Mouse (Mus musculus): ENCODE data around the gene Rnf216. TPM values are rescaled to one million over a fixed set of nuclear protein-coding genes. Genes with fewer than 3 reads are reported as not detected.

Gene Rnf216
- polyA plus RNA-seq, 1 experiment from 2014 or later: 34.0 TPM

DNA sequence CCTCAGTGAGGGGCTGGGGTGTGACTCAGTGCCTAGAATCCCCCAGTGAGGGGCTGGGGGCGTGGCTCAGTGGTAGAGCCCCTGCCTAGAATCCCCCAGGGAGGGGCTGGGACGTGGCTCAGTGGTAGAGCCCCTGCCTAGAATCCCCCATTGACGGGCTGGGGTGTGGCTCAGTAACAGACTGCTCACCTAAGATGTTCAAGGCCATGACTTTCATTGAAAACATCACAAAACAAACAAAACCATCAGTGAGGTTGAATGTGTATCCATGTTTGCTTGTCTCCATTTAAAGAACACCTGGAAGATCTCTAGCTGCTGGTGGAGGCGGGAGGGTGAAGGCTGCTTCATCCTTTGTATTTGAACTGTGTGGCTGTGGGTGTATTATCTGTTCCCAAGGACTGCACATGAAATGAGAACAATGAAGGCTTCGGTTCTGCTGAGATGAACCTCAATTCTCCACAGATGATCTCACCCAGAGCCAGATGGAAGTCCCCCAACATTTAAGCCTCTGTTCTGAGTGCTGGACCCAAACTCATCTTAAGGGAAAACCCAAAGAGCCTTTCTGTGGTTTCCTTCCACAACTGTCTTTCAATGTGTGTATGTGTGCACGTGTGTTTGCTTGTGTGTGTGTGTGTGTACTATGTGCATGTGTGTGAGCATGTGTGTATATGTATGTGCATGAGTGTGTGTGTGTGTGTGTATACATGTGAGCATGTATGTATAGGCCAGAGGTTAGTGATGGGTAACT is 155.7 kb downstream of the Rnf216 start:
- ATAC-seq (ENCODE audit: low read depth) (no peak), DNase-seq (ENCODE audit: low spot score) (no peak)
- Histone ChIP-seq H3K27me3 (replicated peaks; ENCODE audit: control insufficient read depth, insufficient read depth, low read length) (no peaks in the 10 kb centered on the region), H3K36me3 (ENCODE audit: control insufficient read depth, insufficient read depth, low read length) (no peaks in the 10 kb centered on the region), H3K9me3 (ENCODE audit: control insufficient read depth, low read length) (no peaks in the 10 kb centered on the region), H3K27ac (replicated peaks; ENCODE audit: low read depth, low read length) (no peak overlapping the region), H3K4me2 (ENCODE audit: low read depth, low read length) (no peak overlapping the region), H3K9ac (ENCODE audit: low read depth, low read length) (no peak overlapping the region), H3K4me1 (ENCODE audit: control insufficient read depth, insufficient read depth, low read length) (peaks cover 7% of the 10 kb centered on the region), H3K4me3 (ENCODE audit: low read depth, low read length) (no peak overlapping the region)
- 53% methylated on average over 6 of the region's 6 CpGs for WGBS

DNA sequence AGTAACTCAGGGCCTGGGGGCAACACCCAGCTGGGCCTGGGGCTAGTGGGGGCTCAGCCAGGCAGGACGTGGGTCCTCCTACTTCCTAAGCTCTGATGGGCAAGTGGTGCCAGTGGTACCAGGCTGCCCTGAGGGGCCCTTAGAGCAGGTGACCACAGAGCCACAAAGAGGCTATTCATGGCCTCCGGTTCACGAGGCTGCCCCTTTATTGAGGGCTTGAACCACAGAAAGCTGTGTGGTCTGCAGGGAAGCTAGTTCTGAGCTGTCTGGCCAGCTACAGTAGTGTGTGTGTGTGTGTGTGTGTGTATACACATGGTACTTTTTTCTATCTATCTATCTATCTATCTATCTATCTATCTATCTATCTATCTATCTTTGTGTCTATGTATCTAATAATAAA is 159.2 kb downstream of the Rnf216 start:
- no peaks in the 10 kb centered on the region for H3K4me1 ChIP-seq (ENCODE audit: control insufficient read depth, insufficient read depth, low read length)
- no peak overlapping the region for H3K27ac ChIP-seq (replicated peaks; ENCODE audit: low read depth, low read length)
- ATAC-seq (ENCODE audit: low read depth) (no peak), DNase-seq (ENCODE audit: low spot score) (no peak)
- H3K4me2 ChIP-seq (ENCODE audit: low read depth, low read length): no peak overlapping the region
- no peaks in the 10 kb centered on the region for H3K9me3 ChIP-seq (ENCODE audit: control insufficient read depth, low read length)
- no peaks in the 10 kb centered on the region for H3K36me3 ChIP-seq (ENCODE audit: control insufficient read depth, insufficient read depth, low read length)
- WGBS: 35% methylated on average over 3 of the region's 3 CpGs
- H3K9ac ChIP-seq (ENCODE audit: low read depth, low read length): no peak overlapping the region
- no peaks in the 10 kb centered on the region for H3K27me3 ChIP-seq (replicated peaks; ENCODE audit: control insufficient read depth, insufficient read depth, low read length)
- no peak overlapping the region for H3K4me3 ChIP-seq (ENCODE audit: low read depth, low read length)

DNA sequence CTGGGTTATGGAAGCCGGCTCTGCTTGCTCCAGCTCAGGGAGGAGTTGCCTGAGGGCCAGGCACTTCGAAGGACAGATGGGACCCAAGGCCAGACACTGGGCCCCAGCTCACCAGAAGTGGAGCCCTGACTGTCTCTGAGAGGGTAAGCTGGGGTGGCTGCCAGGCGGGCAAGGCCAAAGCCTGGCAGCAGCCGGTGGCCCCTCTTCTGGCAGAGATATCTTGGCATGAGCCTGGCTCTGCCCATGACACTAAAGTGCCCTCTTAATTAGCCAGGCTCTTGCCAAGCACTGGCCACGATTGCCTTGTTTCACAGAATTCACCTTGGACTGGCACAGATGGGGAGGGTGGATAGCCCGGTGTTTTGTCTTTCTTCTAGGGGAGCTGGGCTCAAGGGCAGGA is 162.4 kb downstream of the Rnf216 start:
- H3K9ac ChIP-seq (ENCODE audit: low read depth, low read length): no peak overlapping the region; the same call in 1 of the 2 replicates
- 75% methylated on average over 5 of the region's 6 CpGs for WGBS
- no peak overlapping the region for H3K4me3 ChIP-seq (ENCODE audit: low read depth, low read length)
- no peaks in the 10 kb centered on the region for H3K27me3 ChIP-seq (replicated peaks; ENCODE audit: control insufficient read depth, insufficient read depth, low read length)
- H3K4me1 ChIP-seq (ENCODE audit: control insufficient read depth, insufficient read depth, low read length): no peaks in the 10 kb centered on the region
- no peaks in the 10 kb centered on the region for H3K9me3 ChIP-seq (ENCODE audit: control insufficient read depth, low read length)
- ATAC-seq (ENCODE audit: low read depth) (no peak), DNase-seq (ENCODE audit: low spot score) (no peak)
- H3K4me2 ChIP-seq (ENCODE audit: low read depth, low read length): no peak overlapping the region
- no peaks in the 10 kb centered on the region for H3K36me3 ChIP-seq (ENCODE audit: control insufficient read depth, insufficient read depth, low read length)
- H3K27ac ChIP-seq (replicated peaks; ENCODE audit: low read depth, low read length): no peak overlapping the region

DNA sequence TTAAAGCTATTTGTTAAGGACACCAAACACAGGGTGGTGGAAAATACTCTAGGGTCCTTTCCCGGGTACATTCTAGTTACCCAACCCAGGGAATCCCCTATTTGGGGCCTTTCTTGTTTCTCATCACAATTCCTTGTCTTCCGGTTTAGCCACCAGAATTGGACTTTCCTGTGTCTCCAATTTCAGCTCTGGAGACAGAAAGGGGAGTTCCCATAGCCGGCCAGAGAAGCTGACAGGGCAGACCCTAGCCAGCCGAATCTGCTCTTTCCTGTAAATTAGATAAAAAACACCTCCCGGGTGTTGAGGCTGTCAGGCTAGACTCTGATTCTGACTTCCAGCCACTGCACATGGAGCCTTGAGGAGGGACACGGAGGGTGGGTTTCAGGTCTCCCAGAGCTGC is 163.2 kb downstream of the Rnf216 start:
- Histone ChIP-seq H3K27me3 (replicated peaks; ENCODE audit: control insufficient read depth, insufficient read depth, low read length) (no peaks in the 10 kb centered on the region), H3K4me1 (ENCODE audit: control insufficient read depth, insufficient read depth, low read length) (no peaks in the 10 kb centered on the region), H3K27ac (replicated peaks; ENCODE audit: low read depth, low read length) (no peak overlapping the region), H3K4me2 (ENCODE audit: low read depth, low read length) (no peak overlapping the region), H3K36me3 (ENCODE audit: control insufficient read depth, insufficient read depth, low read length) (no peaks in the 10 kb centered on the region), H3K9me3 (ENCODE audit: control insufficient read depth, low read length) (no peaks in the 10 kb centered on the region), H3K9ac (ENCODE audit: low read depth, low read length) (no peak overlapping the region; the same call in 1 of the 2 replicates), H3K4me3 (ENCODE audit: low read depth, low read length) (no peak overlapping the region)
- 16% methylated on average over 6 of the region's 6 CpGs for WGBS
- no peak for ATAC-seq (ENCODE audit: low read depth)
- DNase-seq (ENCODE audit: low spot score): no peak

- H3K4me2 ChIP-seq (ENCODE audit: low read depth, low read length): no peak overlapping the region
- no peaks in the 10 kb centered on the region for H3K9me3 ChIP-seq (ENCODE audit: control insufficient read depth, low read length)
- DNase-seq (ENCODE audit: low spot score) (no peak), ATAC-seq (ENCODE audit: low read depth) (no peak)
- H3K27ac ChIP-seq (replicated peaks; ENCODE audit: low read depth, low read length): no peak overlapping the region
- H3K9ac ChIP-seq (ENCODE audit: low read depth, low read length): no peak overlapping the region
- no peaks in the 10 kb centered on the region for H3K27me3 ChIP-seq (replicated peaks; ENCODE audit: control insufficient read depth, insufficient read depth, low read length)
- H3K4me1 ChIP-seq (ENCODE audit: control insufficient read depth, insufficient read depth, low read length): no peaks in the 10 kb centered on the region
- H3K4me3 ChIP-seq (ENCODE audit: low read depth, low read length): no peak overlapping the region
- H3K36me3 ChIP-seq (ENCODE audit: control insufficient read depth, insufficient read depth, low read length): no peaks in the 10 kb centered on the region
- 42% methylated on average over 7 of the region's 7 CpGs for WGBS
These were observed 165.3 kb downstream of the Rnf216 start for GRCm38 (mm10) chr5:142947460-142947859.

DNA sequence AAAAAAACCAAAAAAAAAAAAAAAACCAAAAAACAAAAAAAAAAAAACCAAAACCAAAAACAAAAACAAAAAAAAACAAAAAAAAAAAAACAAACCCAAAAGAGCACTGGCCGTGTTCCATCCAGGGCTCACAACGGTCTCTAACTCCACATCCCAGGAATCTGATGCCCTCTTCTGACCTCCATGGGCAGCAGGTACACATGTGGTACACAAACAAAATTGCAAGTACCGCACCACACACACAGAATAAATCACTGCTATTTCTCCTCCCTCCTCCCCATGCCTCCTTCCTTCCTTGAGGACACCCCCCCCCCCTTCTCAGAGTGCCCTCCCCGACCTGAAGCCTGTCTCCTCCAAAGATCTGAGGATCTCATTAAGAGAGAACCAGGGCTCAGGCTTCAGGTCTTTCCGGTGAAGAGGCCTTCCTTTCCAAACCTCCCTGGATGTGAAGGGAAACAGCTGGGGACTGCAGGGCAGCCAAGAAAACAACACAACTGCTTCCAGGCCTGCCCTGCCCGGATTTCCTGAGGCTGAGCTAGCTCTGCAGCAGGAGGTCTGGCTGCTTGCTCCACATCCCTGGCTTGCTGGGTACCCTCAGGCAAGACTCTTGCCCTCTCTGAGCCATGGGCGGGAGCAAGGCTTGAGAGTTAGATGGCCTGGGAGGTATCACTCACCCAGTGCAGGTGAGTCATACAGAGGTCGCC is 167.7 kb downstream of the Rnf216 start:
- no peaks in the 10 kb centered on the region for H3K36me3 ChIP-seq (ENCODE audit: control insufficient read depth, insufficient read depth, low read length)
- H3K27ac ChIP-seq (replicated peaks; ENCODE audit: low read depth, low read length): no peak overlapping the region
- no peak overlapping the region for H3K9ac ChIP-seq (ENCODE audit: low read depth, low read length)
- H3K4me1 ChIP-seq (ENCODE audit: control insufficient read depth, insufficient read depth, low read length): no peaks in the 10 kb centered on the region
- WGBS: 46% methylated on average over 7 of the region's 8 CpGs
- 0 out of 2 replicates have a peak, but pooled peaks cover 3% of the 10 kb centered on the region for H3K9me3 ChIP-seq (ENCODE audit: control insufficient read depth, low read length)
- no peak overlapping the region for H3K4me2 ChIP-seq (ENCODE audit: low read depth, low read length)
- peak; percentile 44; the same call in 1 of the 2 replicates for ATAC-seq (ENCODE audit: low read depth)
- peak; percentile 67 for DNase-seq (ENCODE audit: low spot score)
- H3K27me3 ChIP-seq (replicated peaks; ENCODE audit: control insufficient read depth, insufficient read depth, low read length): no peaks in the 10 kb centered on the region
- H3K4me3 ChIP-seq (ENCODE audit: low read depth, low read length): no peak overlapping the region

Small RNA genes lying within 50 kb of the gene (microRNA-seq; reads per million reads assigned to microRNA genes)
- not detected for gene Gm44405 (ENCODE audit: borderline number of aligned reads)

Other genes with a start within 250 kb of the Rnf216 start
- 9.2 and 9.4 TPM in 2 replicates for gene Fbxl18, start 217.6 kb downstream of the Rnf216 start, polyA plus RNA-seq (2014; fragmentation: Nextera tagmentation; extraction: Ambion mirVana)
- 12,527 and 12,883 TPM in 2 replicates for gene Actb, start 206.2 kb downstream of the Rnf216 start, polyA plus RNA-seq (2014; fragmentation: Nextera tagmentation; extraction: Ambion mirVana)
- gene Fscn1, start 152.7 kb downstream of the Rnf216 start, polyA plus RNA-seq (2014; fragmentation: Nextera tagmentation; extraction: Ambion mirVana): 338 and 413 TPM in 2 replicates
- gene Olfr718-ps1, start 34.6 kb upstream of the Rnf216 start, polyA plus RNA-seq (2014; fragmentation: Nextera tagmentation; extraction: Ambion mirVana): 0.07 TPM in 1 of 2 replicates, not detected in the other
- 7.6 and 8.2 TPM in 2 replicates for gene Rbak, start 67.8 kb upstream of the Rnf216 start, polyA plus RNA-seq (2014; fragmentation: Nextera tagmentation; extraction: Ambion mirVana)
- gene Spdye4b, start 68.0 kb upstream of the Rnf216 start, polyA plus RNA-seq (2014; fragmentation: Nextera tagmentation; extraction: Ambion mirVana): not detected in 2 replicates
- gene Spdye4a, start 113.9 kb upstream of the Rnf216 start, polyA plus RNA-seq (2014; fragmentation: Nextera tagmentation; extraction: Ambion mirVana): not detected in 2 replicates
- 16.1 and 16.6 TPM in 2 replicates for gene Zfp12, start 122.2 kb upstream of the Rnf216 start, polyA plus RNA-seq (2014; fragmentation: Nextera tagmentation; extraction: Ambion mirVana)
- 1.4 and 2.1 TPM in 2 replicates for gene Zfp316, start 157.0 kb upstream of the Rnf216 start, polyA plus RNA-seq (2014; fragmentation: Nextera tagmentation; extraction: Ambion mirVana)
- gene Zfp853, start 180.6 kb upstream of the Rnf216 start, polyA plus RNA-seq (2014; fragmentation: Nextera tagmentation; extraction: Ambion mirVana): 0.17 and 0.46 TPM in 2 replicates
- gene E130309D02Rik, start 202.4 kb upstream of the Rnf216 start, polyA plus RNA-seq (2014; fragmentation: Nextera tagmentation; extraction: Ambion mirVana): 22.6 and 26.1 TPM in 2 replicates
- 68.3 and 74.7 TPM in 2 replicates for gene Zdhhc4, start 216.3 kb upstream of the Rnf216 start, polyA plus RNA-seq (2014; fragmentation: Nextera tagmentation; extraction: Ambion mirVana)
- gene Grid2ip, start 244.3 kb upstream of the Rnf216 start, polyA plus RNA-seq (2014; fragmentation: Nextera tagmentation; extraction: Ambion mirVana): 0.51 and 0.87 TPM in 2 replicates

Measured in embryonic facial prominence, embryonic 14.5 days (tissue).